Mouse (Mus musculus): Measurements from ENCODE around the gene Agap1. TPM values are rescaled to one million over a fixed set of nuclear protein-coding genes. Genes with fewer than 3 reads are reported as not detected.

Agap1 gene
- polyA plus RNA-seq, 1 experiment from 2014 or later = 72.2 TPM

DNA sequence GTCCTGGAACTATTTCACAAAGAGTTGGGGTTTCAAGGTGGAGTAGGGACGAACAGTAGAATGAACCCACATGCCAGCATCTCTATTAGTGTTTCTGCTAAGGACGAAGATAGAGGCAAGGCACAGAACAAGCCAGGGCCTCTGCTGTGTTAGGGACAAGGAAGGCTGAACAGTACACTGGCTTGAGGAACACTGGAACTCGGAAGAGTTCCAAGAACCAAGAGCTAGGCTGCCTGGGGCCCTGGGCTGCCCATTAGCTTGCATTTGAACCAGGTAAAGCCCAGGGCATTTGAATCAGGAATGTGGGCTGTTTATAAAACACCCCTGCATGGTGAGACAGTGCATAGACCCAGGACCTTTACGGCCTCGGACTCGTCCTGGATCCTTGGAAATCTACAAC is 940 bp upstream of the Agap1 start:
- Histone ChIP-seq H3K4me3 (replicated peaks; ENCODE audit: low read length) (peak overlapping the region; percentile 92), H3K4me2 (replicated peaks) (peak overlapping the region; percentile 70), H3K27ac (no peak overlapping the region), H3K36me3 (replicated peaks; ENCODE audit: control insufficient read depth, insufficient read depth) (no peaks in the 10 kb centered on the region), H3K27me3 (ENCODE audit: control insufficient read depth, insufficient read depth, low read length) (no peaks in the 10 kb centered on the region), H3K4me1 (replicated peaks; ENCODE audit: control insufficient read depth, insufficient read depth, low read length) (peaks cover 20% of the 10 kb centered on the region), H3K9me3 (ENCODE audit: control insufficient read depth, low read length) (peaks cover 2% of the 10 kb centered on the region; the same call in 1 of the 2 replicates), H3K9ac (peak overlapping the region; percentile 93)
- no peak for DNase-seq (ENCODE audit: low spot score)
- ATAC-seq (ENCODE audit: low FRiP score) = no peak
- 34% methylated on average over 6 of the region's 6 CpGs for WGBS

DNA sequence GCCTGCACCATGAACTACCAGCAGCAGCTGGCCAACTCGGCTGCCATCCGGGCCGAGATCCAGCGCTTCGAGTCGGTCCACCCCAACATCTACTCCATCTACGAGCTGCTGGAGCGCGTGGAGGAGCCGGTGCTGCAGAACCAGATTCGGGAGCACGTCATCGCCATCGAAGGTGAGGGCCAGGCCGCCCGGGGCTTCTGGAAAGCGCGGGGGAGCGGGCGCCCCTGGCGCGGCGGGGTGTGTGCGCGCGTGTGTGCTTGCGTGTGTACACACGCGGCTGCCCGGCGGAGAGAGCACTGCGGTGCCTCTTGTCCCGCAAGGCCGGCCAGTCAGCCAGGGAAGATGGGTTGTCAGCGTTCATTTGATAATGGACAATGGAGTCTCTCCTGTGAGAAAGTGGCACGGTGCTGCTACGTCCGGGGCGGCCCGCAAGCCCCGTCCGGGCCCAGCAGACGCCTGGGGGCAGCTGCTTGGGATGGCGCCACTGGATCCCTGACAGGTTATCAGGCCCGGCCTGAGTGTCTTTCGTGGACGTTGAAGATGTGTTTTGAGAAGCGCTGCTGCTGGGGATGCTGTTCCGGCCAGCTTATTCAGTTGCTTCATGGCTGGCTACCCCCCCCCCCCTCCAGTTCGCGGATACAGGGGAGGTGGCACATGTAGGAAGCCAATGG is 950 bp downstream of the Agap1 start:
- H3K27me3 ChIP-seq (ENCODE audit: control insufficient read depth, insufficient read depth, low read length) = no peaks in the 10 kb centered on the region
- H3K9ac ChIP-seq = peak overlapping the region; percentile 93
- ATAC-seq (ENCODE audit: low FRiP score) (peak; percentile 3; the same call in 1 of the 2 replicates), DNase-seq (ENCODE audit: low spot score) (peak; percentile 49)
- H3K36me3 ChIP-seq (replicated peaks; ENCODE audit: control insufficient read depth, insufficient read depth) = no peaks in the 10 kb centered on the region
- H3K27ac ChIP-seq = peak overlapping the region; percentile 86
- peak overlapping the region; percentile 70 for H3K4me2 ChIP-seq (replicated peaks)
- H3K4me1 ChIP-seq (replicated peaks; ENCODE audit: control insufficient read depth, insufficient read depth, low read length) = peaks cover 20% of the 10 kb centered on the region
- peaks cover 6% of the 10 kb centered on the region; the same call in 1 of the 2 replicates for H3K9me3 ChIP-seq (ENCODE audit: control insufficient read depth, low read length)
- H3K4me3 ChIP-seq (replicated peaks; ENCODE audit: low read length) = peak overlapping the region; percentile 92
- WGBS = under 1% methylated on average over 50 of the region's 51 CpGs

DNA sequence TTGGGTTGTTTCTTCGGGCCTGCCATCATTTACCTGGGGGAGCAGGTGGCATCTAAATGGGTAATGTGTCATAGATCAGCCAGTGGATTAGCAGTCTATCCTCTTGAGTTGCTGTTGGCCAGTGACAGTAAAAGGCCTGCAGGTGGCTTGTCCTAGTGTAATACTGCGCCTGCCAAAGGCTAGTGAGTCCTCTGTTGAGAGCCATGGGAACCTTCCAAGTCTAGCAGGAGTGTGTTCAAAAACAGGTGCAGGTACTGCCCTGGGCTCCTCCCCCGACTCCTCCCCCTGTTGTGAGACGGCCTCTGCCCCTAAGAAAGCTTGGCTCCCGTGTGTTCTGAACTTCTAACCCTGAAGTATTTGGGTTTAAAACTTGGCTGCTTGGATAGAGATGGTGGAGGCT is 1.9 kb downstream of the Agap1 start:
- Histone ChIP-seq H3K9ac (peak overlapping the region; percentile 93), H3K4me3 (replicated peaks; ENCODE audit: low read length) (peak overlapping the region; percentile 92), H3K9me3 (ENCODE audit: control insufficient read depth, low read length) (peaks cover 6% of the 10 kb centered on the region; the same call in 1 of the 2 replicates), H3K27ac (no peak overlapping the region), H3K4me2 (replicated peaks) (peak overlapping the region; percentile 70), H3K4me1 (replicated peaks; ENCODE audit: control insufficient read depth, insufficient read depth, low read length) (peaks cover 20% of the 10 kb centered on the region), H3K27me3 (ENCODE audit: control insufficient read depth, insufficient read depth, low read length) (no peaks in the 10 kb centered on the region), H3K36me3 (replicated peaks; ENCODE audit: control insufficient read depth, insufficient read depth) (no peaks in the 10 kb centered on the region)
- ATAC-seq (ENCODE audit: low FRiP score) (no peak), DNase-seq (ENCODE audit: low spot score) (no peak)
- WGBS = 29% methylated on average over 5 of the region's 5 CpGs

DNA sequence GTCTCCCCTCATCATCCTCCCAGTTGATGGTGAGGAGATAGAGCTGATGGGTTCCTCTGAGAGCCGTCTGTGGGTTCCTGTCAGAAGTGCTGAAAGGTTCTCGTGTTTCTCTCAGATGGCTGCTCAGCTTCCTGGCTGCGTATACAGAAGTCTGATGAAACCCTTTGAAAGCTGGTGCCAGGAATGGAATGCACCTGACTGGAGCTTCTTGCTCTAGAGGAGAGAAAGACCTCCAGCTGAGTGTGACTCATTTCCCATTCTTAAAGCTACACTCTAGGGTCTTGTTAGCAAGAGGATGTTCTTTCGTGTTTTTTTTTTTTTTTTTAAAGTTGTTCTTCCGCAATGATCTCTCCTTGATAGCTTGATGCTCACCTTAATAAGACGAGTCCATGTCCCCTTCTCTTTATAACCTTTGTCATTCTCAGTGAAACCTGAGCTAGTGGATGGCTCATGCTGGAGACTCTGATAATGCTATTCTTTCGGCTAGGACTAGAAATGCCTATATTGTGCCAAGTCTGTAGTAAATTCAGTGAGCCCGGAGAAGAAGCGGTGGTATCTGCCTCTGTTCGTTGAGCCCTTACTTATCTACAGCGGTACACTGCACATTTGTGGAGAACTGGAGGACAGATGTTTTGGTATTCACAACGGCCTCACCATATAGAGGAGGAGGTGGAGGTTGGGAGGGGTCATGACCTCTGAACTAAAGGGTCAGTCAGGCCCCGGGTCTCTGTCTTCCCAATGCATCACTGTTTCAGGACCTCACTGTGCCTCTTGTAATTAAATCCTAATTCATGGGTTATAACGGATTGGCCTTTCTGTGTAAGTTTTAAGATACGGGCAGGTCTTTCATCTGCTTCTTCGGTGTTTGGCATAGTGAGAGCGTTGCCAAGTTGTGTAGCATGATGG is 2.8 kb downstream of the Agap1 start:
- Histone ChIP-seq H3K4me2 (replicated peaks) (peak overlapping the region; percentile 70), H3K27ac (no peak overlapping the region), H3K9me3 (ENCODE audit: control insufficient read depth, low read length) (peaks cover 6% of the 10 kb centered on the region; the same call in 1 of the 2 replicates), H3K4me3 (replicated peaks; ENCODE audit: low read length) (peak overlapping the region; percentile 92), H3K4me1 (replicated peaks; ENCODE audit: control insufficient read depth, insufficient read depth, low read length) (peaks cover 20% of the 10 kb centered on the region), H3K36me3 (replicated peaks; ENCODE audit: control insufficient read depth, insufficient read depth) (no peaks in the 10 kb centered on the region), H3K9ac (peak overlapping the region; percentile 93; the same call in 1 of the 2 replicates), H3K27me3 (ENCODE audit: control insufficient read depth, insufficient read depth, low read length) (no peaks in the 10 kb centered on the region)
- DNase-seq (ENCODE audit: low spot score) (no peak), ATAC-seq (ENCODE audit: low FRiP score) (no peak)
- whole genome bisulfite sequencing = 50% methylated on average over 17 of the region's 17 CpGs

DNA sequence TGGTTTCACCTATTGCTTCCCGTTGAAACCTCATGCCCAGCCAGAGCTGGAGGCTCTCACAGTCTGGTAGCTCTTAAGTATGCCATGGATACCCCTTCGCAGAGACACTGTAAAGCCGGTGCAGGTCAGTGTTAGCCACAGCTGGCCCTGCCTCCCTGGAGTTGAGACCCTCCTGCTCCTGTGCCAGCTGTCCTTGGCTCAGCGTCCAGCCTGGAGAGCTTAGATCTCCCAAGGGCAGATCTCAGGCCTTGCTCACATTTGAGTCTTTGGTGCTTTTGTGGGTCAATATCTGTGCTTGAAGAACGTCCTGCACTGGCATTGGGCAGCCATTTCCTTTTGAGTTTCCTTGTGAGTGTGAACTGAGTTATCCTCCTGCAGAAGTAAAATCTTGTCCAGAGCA is 7.3 kb downstream of the Agap1 start:
- Histone ChIP-seq H3K9me3 (ENCODE audit: control insufficient read depth, low read length) (peaks cover 6% of the 10 kb centered on the region; the same call in 1 of the 2 replicates), H3K4me3 (replicated peaks; ENCODE audit: low read length) (no peak overlapping the region), H3K4me2 (replicated peaks) (no peak overlapping the region), H3K36me3 (replicated peaks; ENCODE audit: control insufficient read depth, insufficient read depth) (no peaks in the 10 kb centered on the region), H3K9ac (no peak overlapping the region), H3K27ac (no peak overlapping the region), H3K4me1 (replicated peaks; ENCODE audit: control insufficient read depth, insufficient read depth, low read length) (peaks cover 22% of the 10 kb centered on the region), H3K27me3 (ENCODE audit: control insufficient read depth, insufficient read depth, low read length) (no peaks in the 10 kb centered on the region)
- ATAC-seq (ENCODE audit: low FRiP score) (no peak), DNase-seq (ENCODE audit: low spot score) (no peak)
- 76% methylated on average over 5 of the region's 5 CpGs for WGBS

DNA sequence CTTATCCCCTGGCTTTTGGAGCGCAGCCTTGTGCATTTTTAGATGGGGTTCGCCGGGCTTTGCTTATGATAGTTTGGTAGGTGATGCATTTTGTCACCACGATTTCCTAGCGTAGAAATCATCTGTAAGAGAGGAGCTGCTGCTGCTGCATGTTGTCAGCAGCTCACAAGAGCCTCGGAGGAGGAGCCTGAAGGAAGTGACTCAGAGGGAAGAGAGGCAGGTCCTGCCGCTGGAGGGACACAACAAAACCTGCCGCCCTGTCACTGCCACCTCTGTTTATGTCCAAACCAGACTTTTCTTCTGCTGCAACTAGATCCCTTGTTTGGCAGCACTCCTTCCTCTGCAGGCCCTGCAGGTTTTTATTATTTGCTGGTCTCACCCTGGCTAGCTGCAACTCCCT is 8.5 kb downstream of the Agap1 start:
- Histone ChIP-seq H3K27me3 (ENCODE audit: control insufficient read depth, insufficient read depth, low read length) (no peaks in the 10 kb centered on the region), H3K4me1 (replicated peaks; ENCODE audit: control insufficient read depth, insufficient read depth, low read length) (peaks cover 30% of the 10 kb centered on the region), H3K9ac (no peak overlapping the region), H3K36me3 (replicated peaks; ENCODE audit: control insufficient read depth, insufficient read depth) (no peaks in the 10 kb centered on the region), H3K4me2 (replicated peaks) (no peak overlapping the region), H3K4me3 (replicated peaks; ENCODE audit: low read length) (no peak overlapping the region), H3K27ac (no peak overlapping the region), H3K9me3 (ENCODE audit: control insufficient read depth, low read length) (peaks cover 6% of the 10 kb centered on the region; the same call in 1 of the 2 replicates)
- ATAC-seq (ENCODE audit: low FRiP score) (no peak), DNase-seq (ENCODE audit: low spot score) (no peak)
- 54% methylated on average over 8 of the region's 8 CpGs for WGBS

DNA sequence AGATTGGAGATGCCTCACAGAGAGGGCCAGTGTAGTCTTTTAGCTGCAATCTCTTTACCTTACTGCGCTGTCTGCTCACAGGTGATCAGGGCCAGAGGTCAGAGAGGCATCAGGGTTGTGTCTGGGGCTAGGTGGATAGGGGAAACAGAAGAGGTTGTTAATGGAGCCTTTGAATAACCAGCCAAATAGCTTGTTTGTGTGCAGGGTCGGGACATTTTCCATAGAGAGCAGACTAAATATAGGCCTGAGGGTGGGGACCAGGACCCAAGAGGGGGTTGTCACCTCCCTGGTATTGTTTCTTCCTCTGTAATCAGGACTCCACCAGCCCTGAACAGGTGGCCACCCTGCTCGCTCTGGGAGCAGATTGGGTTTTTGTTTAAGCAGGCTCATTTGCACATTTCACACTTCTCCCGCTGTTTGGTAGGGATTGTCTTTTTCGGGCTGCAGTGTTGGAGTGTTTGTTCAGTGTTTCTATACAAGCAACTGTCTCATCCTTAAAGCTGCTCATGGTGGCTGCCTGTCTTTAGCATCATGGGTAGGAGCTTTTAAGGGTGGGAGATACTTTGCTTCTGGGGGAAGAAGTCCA is 10.9 kb downstream of the Agap1 start:
- Histone ChIP-seq H3K4me1 (replicated peaks; ENCODE audit: control insufficient read depth, insufficient read depth, low read length) (peaks cover 38% of the 10 kb centered on the region), H3K27ac (no peak overlapping the region), H3K36me3 (replicated peaks; ENCODE audit: control insufficient read depth, insufficient read depth) (no peaks in the 10 kb centered on the region), H3K9ac (no peak overlapping the region), H3K9me3 (ENCODE audit: control insufficient read depth, low read length) (no peaks in the 10 kb centered on the region), H3K4me3 (replicated peaks; ENCODE audit: low read length) (no peak overlapping the region), H3K4me2 (replicated peaks) (no peak overlapping the region), H3K27me3 (ENCODE audit: control insufficient read depth, insufficient read depth, low read length) (no peaks in the 10 kb centered on the region)
- WGBS = 20% methylated on average over 5 of the region's 5 CpGs
- no peak for DNase-seq (ENCODE audit: low spot score)
- no peak for ATAC-seq (ENCODE audit: low FRiP score)

DNA sequence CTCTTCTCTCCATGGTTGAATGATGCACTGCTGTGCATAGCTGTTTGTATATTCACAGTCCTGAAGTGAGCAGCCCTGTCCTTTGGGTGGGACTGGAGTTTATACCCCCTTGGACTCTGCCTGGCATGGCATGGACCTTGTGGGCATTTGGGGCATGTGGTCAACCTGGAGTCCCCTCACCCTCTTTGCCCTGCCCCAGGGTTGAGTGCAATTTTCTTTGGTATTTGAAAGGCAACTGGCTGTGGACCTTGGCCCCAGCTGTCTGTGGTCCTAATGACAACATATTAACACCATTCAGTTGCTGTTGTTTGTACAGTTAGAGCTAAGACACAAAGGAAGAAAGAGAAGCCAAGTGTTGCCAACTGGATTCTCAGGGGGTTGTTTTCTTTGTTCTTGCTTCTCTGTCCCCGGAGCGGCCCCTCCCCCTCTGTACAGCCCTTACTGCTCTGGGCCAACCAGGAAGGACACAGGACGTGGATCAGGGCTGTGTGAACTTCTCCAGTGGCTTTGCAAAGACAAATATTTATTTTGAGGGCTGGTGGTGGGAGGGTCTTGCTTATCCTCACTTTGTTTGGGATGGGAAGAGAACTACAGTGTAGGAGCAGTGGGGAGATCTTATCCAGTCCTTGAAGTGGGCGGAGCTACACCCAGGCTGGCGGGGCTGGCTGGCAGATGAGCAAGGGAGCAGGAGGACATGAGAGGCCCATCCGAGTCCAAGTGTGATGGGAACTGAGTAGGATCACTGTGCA is 12.9 kb downstream of the Agap1 start:
- ATAC-seq (ENCODE audit: low FRiP score) (peak; percentile 31; the same call in 1 of the 2 replicates), DNase-seq (ENCODE audit: low spot score) (no peak)
- no peak overlapping the region for H3K4me3 ChIP-seq (replicated peaks; ENCODE audit: low read length)
- H3K36me3 ChIP-seq (replicated peaks; ENCODE audit: control insufficient read depth, insufficient read depth) = no peaks in the 10 kb centered on the region
- no peak overlapping the region for H3K4me2 ChIP-seq (replicated peaks)
- H3K27ac ChIP-seq = no peak overlapping the region
- no peaks in the 10 kb centered on the region for H3K27me3 ChIP-seq (ENCODE audit: control insufficient read depth, insufficient read depth, low read length)
- no peak overlapping the region for H3K9ac ChIP-seq
- peaks cover 38% of the 10 kb centered on the region for H3K4me1 ChIP-seq (replicated peaks; ENCODE audit: control insufficient read depth, insufficient read depth, low read length)
- no peaks in the 10 kb centered on the region for H3K9me3 ChIP-seq (ENCODE audit: control insufficient read depth, low read length)
- 27% methylated on average over 6 of the region's 6 CpGs for WGBS

Measured in hindbrain, embryonic 14.5 days (tissue).